Comparison of ENCODE assay signal across 8 mouse cellular contexts in genomic region chr19:19343702-19344425, GRCm38 (mm10).
A peak's percentile ranks its signal among the peaks of the same experiment; 100 is the strongest.
DNase-seq lines count a peak whose midpoint lies in the region; ATAC-seq and TF ChIP-seq lines count a peak whose summit lies in the region.

No protein-coding gene starts in this region.

- peak overlapping the region; percentile 15; the same call in 1 of the 2 replicates for H3K4me2 ChIP-seq in hindbrain, embryonic 14.5 days (replicated peaks)
- peak overlapping the region; percentile 18; the same call in 1 of the 2 replicates for H3K4me2 ChIP-seq in midbrain, embryonic 15.5 days
- no peak overlapping the region for H3K4me2 ChIP-seq in liver, embryonic 11.5 days

- no peak overlapping the region for H3K27ac ChIP-seq in gastrocnemius, adult 2 months
- no peak overlapping the region for H3K27ac ChIP-seq in hindbrain, embryonic 14.5 days
- H3K27ac ChIP-seq in midbrain, embryonic 15.5 days, result no peak overlapping the region
- no peak overlapping the region for H3K27ac ChIP-seq in liver, embryonic 11.5 days (ENCODE audit: low read depth, low read length)

- H3K36me3 ChIP-seq in hindbrain, embryonic 14.5 days (replicated peaks; ENCODE audit: control insufficient read depth, insufficient read depth), result no peaks in the 10 kb centered on the region
- no peaks in the 10 kb centered on the region for H3K36me3 ChIP-seq in midbrain, embryonic 15.5 days (replicated peaks)
- no peaks in the 10 kb centered on the region for H3K36me3 ChIP-seq in liver, embryonic 11.5 days (ENCODE audit: control insufficient read depth, insufficient read depth, low read length)

- no peak for TF ChIP-seq POLR2A in brain, embryonic 14.5 days (IDR thresholded peaks at IDR 0.05; ENCODE audit: borderline replicate concordance, extremely low read depth, insufficient read depth, insufficient read length, poor library complexity, severe bottlenecking)

- H3K9me3 ChIP-seq in hindbrain, embryonic 14.5 days (ENCODE audit: control insufficient read depth, low read length), result no peaks in the 10 kb centered on the region
- H3K9me3 ChIP-seq in midbrain, embryonic 15.5 days, result no peaks in the 10 kb centered on the region
- H3K9me3 ChIP-seq in liver, embryonic 11.5 days (ENCODE audit: control insufficient read depth, low read length), result no peaks in the 10 kb centered on the region

- no peak overlapping the region for H3K9ac ChIP-seq in hindbrain, embryonic 14.5 days
- no peak overlapping the region for H3K9ac ChIP-seq in midbrain, embryonic 15.5 days
- H3K9ac ChIP-seq in liver, embryonic 11.5 days (ENCODE audit: low read depth, low read length), result no peak overlapping the region

- 45% methylated on average over 10 of the region's 10 CpGs for WGBS in hindbrain, embryonic 14.5 days
- WGBS in midbrain, embryonic 15.5 days, result 36% methylated on average over 10 of the region's 10 CpGs
- WGBS in liver, embryonic 11.5 days, result 69% methylated on average over 10 of the region's 10 CpGs

- no peaks in the 10 kb centered on the region for H3K4me1 ChIP-seq in hindbrain, embryonic 14.5 days (replicated peaks; ENCODE audit: control insufficient read depth, insufficient read depth, low read length)
- peaks cover 9% of the 10 kb centered on the region for H3K4me1 ChIP-seq in midbrain, embryonic 15.5 days
- no peaks in the 10 kb centered on the region for H3K4me1 ChIP-seq in liver, embryonic 11.5 days (replicated peaks; ENCODE audit: control insufficient read depth, insufficient read depth, low read length)

- no peak for TF ChIP-seq CTCF in gastrocnemius, adult 2 months (IDR thresholded peaks at IDR 0.05)
- no peak for TF ChIP-seq CTCF in brain, embryonic 14.5 days (IDR thresholded peaks at IDR 0.05; ENCODE audit: borderline replicate concordance, extremely low read depth, insufficient read depth, insufficient read length)

- no peak overlapping the region for H3K4me3 ChIP-seq in gastrocnemius, adult 2 months
- H3K4me3 ChIP-seq in hindbrain, embryonic 14.5 days (replicated peaks; ENCODE audit: low read length), result no peak overlapping the region
- no peak overlapping the region for H3K4me3 ChIP-seq in midbrain, embryonic 15.5 days
- H3K4me3 ChIP-seq in liver, embryonic 11.5 days (ENCODE audit: low read depth, low read length), result no peak overlapping the region

- H3K27me3 ChIP-seq in hindbrain, embryonic 14.5 days (ENCODE audit: control insufficient read depth, insufficient read depth, low read length), result no peaks in the 10 kb centered on the region
- H3K27me3 ChIP-seq in midbrain, embryonic 15.5 days (replicated peaks), result no peaks in the 10 kb centered on the region
- no peaks in the 10 kb centered on the region for H3K27me3 ChIP-seq in liver, embryonic 11.5 days (replicated peaks; ENCODE audit: control insufficient read depth, insufficient read depth, low read length)

- intact Hi-C loops in gastrocnemius, adult 2 months (cut with DNase I), result no loop called here
- intact Hi-C loops in gastrocnemius, postnatal 36 days (cut with DNase I), result no loop called here

- peak; percentile 84; the same call in 1 of the 2 replicates for ATAC-seq in hindbrain, embryonic 14.5 days (ENCODE audit: low FRiP score)
- peak; percentile 86 for ATAC-seq in midbrain, embryonic 15.5 days (replicated peaks)
- ATAC-seq in liver, embryonic 11.5 days (replicated peaks; ENCODE audit: low FRiP score), result no peak

- peak; percentile 16 for DNase-seq in gastrocnemius, adult 2 months
- no peak for DNase-seq in gastrocnemius, postnatal 36 days
- DNase-seq in brain, embryonic 14.5 days (ENCODE audit: low read depth), result peak; percentile 94
- DNase-seq in hindbrain, embryonic 14.5 days (ENCODE audit: low spot score), result peak; percentile 74
- no peak for DNase-seq in liver, embryonic 11.5 days (ENCODE audit: low spot score)
- DNase-seq in adrenal gland, adult 2 months, result no peak
- DNase-seq in urinary bladder, postnatal 36 days (ENCODE audit: low spot score in 2 of 2), result no peak

Comparison
In these comparisons a context has a peak if more than half of its experiments do, and no peak if none do; other contexts are left out.
1. DNase-seq: peak in gastrocnemius, adult 2 months (single experiment), brain, embryonic 14.5 days (single experiment) and hindbrain, embryonic 14.5 days (single experiment); none in gastrocnemius, postnatal 36 days (0 of 2), liver, embryonic 11.5 days (single experiment), adrenal gland, adult 2 months (single experiment) and urinary bladder, postnatal 36 days (0 of 2).